Mouse (Mus musculus) limb, embryonic 13.5 days (tissue): ENCODE results near the gene Gipc2. TPM values are rescaled to one million over a fixed set of nuclear protein-coding genes. Genes with fewer than 3 reads are reported as not detected.

ENCODE experiments used
- ATAC-seq: fragments of 200-750 bp; cut with Nextera tagmentation; 2 replicates; pipeline ENCODE4 v1.8.0; 2017; ENCODE audit warnings: low read depth, moderate number of reproducible peaks, moderate TSS enrichment; ENCODE audit not compliant: low FRiP score
- H3K27ac ChIP-seq: fragments of 300-500 bp; sonication (generic); 2 replicates; pipeline ENCODE4 v1.5.1; 2015; ENCODE audit warnings: inconsistent platforms, mild to moderate bottlenecking, moderate library complexity
- H3K27me3 ChIP-seq: fragments of 300-500 bp; sonication (generic); 2 replicates; pipeline ENCODE4 v1.6.1; 2015; ENCODE audit warnings: mild to moderate bottlenecking, inconsistent platforms
- H3K36me3 ChIP-seq: fragments of 300-500 bp; sonication (generic); 2 replicates; pipeline ENCODE4 v1.6.1; 2015; ENCODE audit warnings: inconsistent platforms, mild to moderate bottlenecking, moderate library complexity
- H3K4me1 ChIP-seq: fragments of 300-500 bp; sonication (generic); 2 replicates; pipeline ENCODE4 v1.6.1; 2015; ENCODE audit warnings: inconsistent platforms
- H3K4me2 ChIP-seq: fragments of 300-500 bp; sonication (generic); replicated peaks from 2 replicates; pipeline ENCODE4 v1.6.1; 2015; ENCODE audit warnings: inconsistent platforms, mild to moderate bottlenecking, moderate library complexity
- H3K4me3 ChIP-seq: fragments of 300-500 bp; sonication (generic); 2 replicates; pipeline ENCODE4 v1.5.1; 2015; ENCODE audit warnings: moderate library complexity, mild to moderate bottlenecking, inconsistent platforms
- H3K9ac ChIP-seq: fragments of 300-500 bp; sonication (generic); 2 replicates; pipeline ENCODE4 v1.6.1; 2015; ENCODE audit warnings: mild to moderate bottlenecking, inconsistent platforms
- H3K9me3 ChIP-seq: fragments of 300-500 bp; sonication (generic); 2 replicates; pipeline ENCODE4 v1.6.1; 2016; ENCODE audit warnings: inconsistent platforms
- WGBS: fragments of 180-500 bp; shearing (Covaris S2); methylation state at CpG from one replicate; pipeline ENCODE4 v1.1.7; 2015; 5-methylcytosine and 5-hydroxymethylcytosine counted together
- polyA plus RNA-seq: library from polyadenylated mRNA; unstranded; fragments of >200 nt; fragmentation: Nextera tagmentation; extraction: Ambion mirVana; gene quantifications from 2 replicates; pipeline ENCODE4 v1.2.1, GENCODE M21; 2015

The Gipc2 gene
- polyA plus RNA-seq, 1 experiment from 2014 or later, result 2.7 TPM

DNA sequence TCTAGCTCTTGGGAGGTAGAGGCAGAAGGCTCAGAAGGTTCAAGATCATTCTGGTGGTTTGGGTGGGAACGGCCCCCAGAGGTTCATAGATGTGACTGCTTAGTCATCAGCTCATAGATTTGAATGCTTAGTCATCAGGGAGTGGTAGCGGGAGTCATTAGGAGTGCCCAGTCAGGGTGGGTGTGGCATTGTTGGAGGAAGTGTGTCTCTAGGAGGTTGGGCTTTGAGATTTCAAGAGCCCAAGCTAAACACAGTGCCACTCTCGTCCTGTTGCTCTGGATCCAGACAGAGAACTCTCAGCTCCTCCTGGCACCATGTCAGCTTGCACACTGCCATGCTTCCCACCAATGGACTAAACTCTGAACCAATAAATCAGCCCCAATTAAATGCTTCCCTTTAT lies 43.3 kb downstream of the Gipc2 start:
- Histone ChIP-seq H3K27me3 (no peaks in the 10 kb centered on the region), H3K4me2 (no peak overlapping the region), H3K4me1 (peaks cover 6% of the 10 kb centered on the region; the same call in 1 of the 2 replicates), H3K9me3 (no peaks in the 10 kb centered on the region), H3K27ac (no peak overlapping the region), H3K9ac (no peak overlapping the region), H3K36me3 (no peaks in the 10 kb centered on the region), H3K4me3 (no peak overlapping the region)
- ATAC-seq, result 0 out of 2 replicates have a peak, but pooled peaks have one; percentile 44
- 68% methylated on average over 3 of the region's 3 CpGs for WGBS

DNA sequence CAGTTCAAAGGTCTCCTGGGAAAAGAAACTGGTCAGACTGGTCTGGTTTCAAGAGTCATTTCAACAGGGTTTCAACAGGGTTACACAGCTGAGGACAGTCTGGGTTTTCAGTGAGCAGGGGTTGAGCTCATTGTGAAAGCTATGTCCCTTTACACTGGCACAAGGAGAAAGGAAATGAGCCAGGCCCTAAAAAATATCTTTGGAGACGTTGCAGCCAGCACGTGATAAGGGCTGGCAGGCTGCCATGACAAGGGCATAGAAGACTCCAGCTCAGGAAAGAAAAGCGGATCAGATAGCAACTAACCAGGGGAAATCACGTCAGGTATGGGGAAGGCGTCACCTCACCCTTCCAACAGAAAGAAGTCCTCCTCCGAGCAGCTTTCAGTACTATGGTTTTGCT lies 43.9 kb downstream of the Gipc2 start:
- Histone ChIP-seq H3K36me3 (no peaks in the 10 kb centered on the region), H3K27me3 (no peaks in the 10 kb centered on the region), H3K4me3 (no peak overlapping the region), H3K27ac (no peak overlapping the region), H3K9ac (no peak overlapping the region), H3K4me2 (no peak overlapping the region), H3K9me3 (no peaks in the 10 kb centered on the region), H3K4me1 (peaks cover 6% of the 10 kb centered on the region; the same call in 1 of the 2 replicates)
- ATAC-seq, result no peak
- 55% methylated on average over 6 of the region's 6 CpGs for WGBS

DNA sequence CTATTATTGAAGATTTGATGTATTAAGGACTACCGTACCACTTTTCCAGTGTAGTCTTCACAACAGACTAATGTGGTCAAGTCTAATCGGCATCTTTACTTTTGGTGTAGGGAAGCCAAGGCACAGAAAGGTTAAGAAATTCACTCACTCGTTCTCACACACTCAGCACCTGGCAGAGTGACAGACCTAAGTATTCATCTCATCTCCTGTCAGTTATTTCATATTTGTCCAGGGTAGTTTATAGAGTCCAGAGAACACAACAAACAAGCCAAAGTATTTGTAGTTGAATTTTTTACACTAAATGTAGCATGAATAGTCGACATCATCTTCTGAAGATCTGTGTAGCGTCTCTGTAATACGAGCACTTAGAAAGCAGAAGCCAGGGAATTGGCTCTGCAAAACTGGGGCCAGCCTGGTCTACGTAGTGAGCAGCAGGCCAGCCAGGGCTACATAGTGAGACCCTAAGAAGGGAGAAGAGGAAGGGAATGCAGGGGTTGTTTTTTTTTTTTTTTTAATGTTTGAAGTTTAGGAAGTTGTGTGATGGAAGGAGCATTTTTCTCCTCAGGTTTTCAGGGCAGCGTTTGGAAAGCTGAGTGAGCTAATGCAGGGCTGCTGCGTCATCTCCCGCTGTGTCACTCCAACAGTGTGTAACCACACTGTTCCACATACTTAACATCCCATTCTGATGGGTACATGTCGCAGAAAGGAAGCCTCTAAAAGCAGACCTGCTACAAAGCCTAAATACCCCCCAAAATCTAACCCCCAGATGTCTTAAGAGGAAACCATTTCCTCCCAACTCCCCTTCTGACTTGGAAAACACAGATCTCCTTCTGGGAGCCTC lies 44.6 kb downstream of the Gipc2 start:
- H3K4me2 ChIP-seq, result no peak overlapping the region

DNA sequence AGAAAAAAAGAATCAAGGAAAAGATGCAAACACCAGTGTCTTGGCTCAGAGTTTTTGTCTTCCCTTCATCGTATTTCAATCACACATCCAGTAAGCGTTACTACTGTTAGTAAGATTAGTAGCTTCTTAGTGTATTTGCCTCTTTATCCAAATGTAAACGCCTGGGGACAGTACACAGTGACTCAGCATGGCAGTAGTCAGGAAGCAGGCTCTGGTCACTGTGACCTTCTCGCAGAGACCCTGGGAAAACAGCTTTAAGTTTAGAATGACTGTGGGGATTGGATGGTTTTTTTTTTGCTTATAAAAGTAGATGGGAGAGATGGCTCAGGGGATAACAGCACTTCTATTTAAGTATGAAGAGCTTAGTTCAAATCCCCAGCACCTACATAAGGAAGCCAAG lies 46.0 kb downstream of the Gipc2 start:
- Histone ChIP-seq H3K4me2 (no peak overlapping the region), H3K4me1 (peaks cover 6% of the 10 kb centered on the region; the same call in 1 of the 2 replicates), H3K9me3 (no peaks in the 10 kb centered on the region), H3K27ac (no peak overlapping the region), H3K9ac (no peak overlapping the region), H3K4me3 (no peak overlapping the region), H3K27me3 (no peaks in the 10 kb centered on the region), H3K36me3 (no peaks in the 10 kb centered on the region)
- 66% methylated on average over 4 of the region's 4 CpGs for WGBS
- ATAC-seq, result no peak

More for the DNA sequence above, 44.6 kb downstream of the Gipc2 start:
- 79% methylated on average over 11 of the region's 11 CpGs for WGBS
- Histone ChIP-seq H3K27me3 (no peaks in the 10 kb centered on the region), H3K27ac (no peak overlapping the region), H3K4me1 (peaks cover 6% of the 10 kb centered on the region; the same call in 1 of the 2 replicates), H3K9me3 (no peaks in the 10 kb centered on the region), H3K4me3 (no peak overlapping the region), H3K9ac (no peak overlapping the region), H3K36me3 (no peaks in the 10 kb centered on the region)
- ATAC-seq, result no peak

DNA sequence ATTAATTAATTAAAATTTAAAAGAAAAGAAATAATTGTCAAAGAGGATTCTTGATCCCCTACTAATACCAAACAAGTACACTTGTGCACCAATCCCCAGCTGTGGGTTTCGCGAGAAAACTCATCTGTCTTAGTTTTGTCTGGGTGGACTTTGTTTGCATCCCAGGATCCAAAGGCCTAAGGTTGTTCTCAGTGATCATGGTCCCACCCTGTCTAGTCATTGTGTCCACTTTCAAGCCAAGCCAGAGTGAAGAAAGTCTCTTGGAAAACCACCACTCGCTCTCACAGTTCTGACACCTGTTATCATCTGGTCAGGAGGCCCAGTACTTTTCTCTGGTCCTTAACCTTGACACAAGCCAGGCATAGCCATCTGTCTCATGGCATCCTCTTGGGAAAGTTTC lies 48.1 kb downstream of the Gipc2 start:
- Histone ChIP-seq H3K9ac (no peak overlapping the region), H3K36me3 (no peaks in the 10 kb centered on the region), H3K9me3 (no peaks in the 10 kb centered on the region), H3K27me3 (no peaks in the 10 kb centered on the region), H3K4me1 (peaks cover 24% of the 10 kb centered on the region), H3K4me2 (no peak overlapping the region), H3K4me3 (no peak overlapping the region), H3K27ac (no peak overlapping the region)
- no peak for ATAC-seq
- WGBS, result 91% methylated on average over 3 of the region's 3 CpGs

DNA sequence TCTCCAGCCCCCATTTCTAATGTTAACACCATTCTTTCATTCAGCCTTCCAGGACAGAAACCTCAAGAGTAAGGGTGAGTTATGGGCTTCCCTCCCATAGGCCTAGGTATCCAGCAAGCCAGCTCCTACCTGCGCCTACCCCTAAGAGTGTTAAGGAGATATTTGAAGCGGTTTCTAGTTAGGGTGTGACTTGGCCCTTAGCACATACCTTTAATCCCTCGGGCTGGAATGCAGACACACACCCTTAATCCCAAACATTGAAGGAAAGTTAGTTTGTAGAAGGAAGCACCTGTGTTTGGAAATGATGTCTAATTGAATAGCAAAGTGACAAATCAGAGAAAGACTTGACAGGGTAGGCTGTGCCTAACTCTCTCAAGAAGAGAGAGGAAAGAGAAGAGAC lies 49.9 kb downstream of the Gipc2 start:
- H3K36me3 ChIP-seq, result no peaks in the 10 kb centered on the region
- H3K9me3 ChIP-seq, result no peaks in the 10 kb centered on the region
- H3K4me2 ChIP-seq, result no peak overlapping the region
- H3K4me3 ChIP-seq, result no peak overlapping the region
- H3K27me3 ChIP-seq, result no peaks in the 10 kb centered on the region
- H3K27ac ChIP-seq, result no peak overlapping the region
- H3K4me1 ChIP-seq, result peaks cover 22% of the 10 kb centered on the region
- WGBS, result 82% methylated on average over 3 of the region's 3 CpGs
- H3K9ac ChIP-seq, result no peak overlapping the region
- ATAC-seq, result no peak

DNA sequence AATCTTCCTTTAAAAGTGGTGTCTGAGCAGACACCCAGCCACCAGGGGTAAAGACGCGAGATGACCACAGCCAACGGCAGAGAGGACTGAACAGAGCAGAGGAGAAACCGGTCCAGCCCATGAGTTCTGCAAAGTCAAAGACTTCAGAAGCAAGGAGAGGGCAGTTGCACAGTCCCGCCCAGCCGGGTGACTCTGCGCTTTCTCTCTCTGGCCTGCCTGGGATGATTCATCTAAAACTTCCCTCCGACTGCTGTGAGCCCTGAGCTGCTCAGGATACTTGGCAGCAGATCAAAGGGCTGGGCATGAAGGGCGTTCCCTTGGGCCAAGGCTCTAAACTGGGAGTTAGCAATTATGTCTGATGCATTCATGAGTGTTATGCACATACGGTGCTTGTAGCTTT lies 51.2 kb downstream of the Gipc2 start:
- Histone ChIP-seq H3K4me3 (no peak overlapping the region), H3K9ac (no peak overlapping the region), H3K4me2 (0 out of 2 replicates have a peak overlapping the region, but pooled peaks have one; percentile 9), H3K27me3 (no peaks in the 10 kb centered on the region), H3K36me3 (no peaks in the 10 kb centered on the region), H3K4me1 (peaks cover 25% of the 10 kb centered on the region), H3K9me3 (no peaks in the 10 kb centered on the region), H3K27ac (no peak overlapping the region)
- peak; percentile 79 for ATAC-seq
- WGBS, result 15% methylated on average over 10 of the region's 10 CpGs

DNA sequence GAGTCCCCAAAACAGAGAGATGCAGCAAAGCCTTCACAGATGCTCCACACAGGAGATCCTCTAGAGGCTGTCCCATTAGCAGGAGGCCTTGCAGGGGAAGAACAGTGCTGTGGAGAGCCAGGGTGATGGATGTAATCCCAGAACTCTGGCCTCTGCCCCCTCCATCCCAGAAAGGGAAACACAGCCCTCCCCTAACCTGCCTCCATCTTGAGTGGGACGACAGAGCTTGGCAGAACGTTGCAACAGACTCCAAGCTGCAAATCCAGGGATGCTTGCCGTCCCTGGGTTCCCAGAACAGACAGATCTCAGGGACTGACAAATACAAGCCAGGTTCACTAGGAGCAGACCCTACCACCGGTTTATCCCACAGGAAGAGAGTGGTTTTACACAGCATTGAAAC lies 51.8 kb downstream of the Gipc2 start:
- Histone ChIP-seq H3K36me3 (no peaks in the 10 kb centered on the region), H3K9me3 (no peaks in the 10 kb centered on the region), H3K9ac (no peak overlapping the region), H3K4me3 (no peak overlapping the region), H3K4me2 (no peak overlapping the region), H3K27me3 (no peaks in the 10 kb centered on the region), H3K4me1 (peaks cover 31% of the 10 kb centered on the region), H3K27ac (no peak overlapping the region)
- no peak for ATAC-seq
- WGBS, result 38% methylated on average over 4 of the region's 4 CpGs

DNA sequence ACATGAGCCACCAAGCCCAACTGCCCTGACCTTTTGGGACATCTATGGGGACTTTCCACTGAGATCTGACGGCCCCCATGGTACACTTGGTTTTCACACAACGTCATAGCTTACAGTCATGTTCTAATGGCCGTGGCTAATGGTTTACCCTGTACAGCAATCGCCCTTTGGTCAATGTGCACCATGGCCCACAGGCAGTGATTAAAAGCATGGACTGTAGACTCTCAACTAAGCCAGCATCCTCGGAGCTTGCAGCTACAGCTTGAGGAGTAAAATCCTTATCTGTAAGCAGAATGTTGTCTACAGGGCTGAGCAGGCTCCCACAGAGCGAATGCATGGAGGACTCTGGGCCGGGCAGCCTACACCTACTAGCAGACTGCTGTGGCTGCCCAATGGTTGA lies 52.5 kb downstream of the Gipc2 start:
- WGBS, result 69% methylated on average over 7 of the region's 7 CpGs
- Histone ChIP-seq H3K4me1 (peaks cover 38% of the 10 kb centered on the region), H3K27ac (no peak overlapping the region), H3K4me3 (no peak overlapping the region), H3K36me3 (no peaks in the 10 kb centered on the region), H3K27me3 (no peaks in the 10 kb centered on the region), H3K9me3 (no peaks in the 10 kb centered on the region), H3K9ac (no peak overlapping the region), H3K4me2 (no peak overlapping the region)
- no peak for ATAC-seq

DNA sequence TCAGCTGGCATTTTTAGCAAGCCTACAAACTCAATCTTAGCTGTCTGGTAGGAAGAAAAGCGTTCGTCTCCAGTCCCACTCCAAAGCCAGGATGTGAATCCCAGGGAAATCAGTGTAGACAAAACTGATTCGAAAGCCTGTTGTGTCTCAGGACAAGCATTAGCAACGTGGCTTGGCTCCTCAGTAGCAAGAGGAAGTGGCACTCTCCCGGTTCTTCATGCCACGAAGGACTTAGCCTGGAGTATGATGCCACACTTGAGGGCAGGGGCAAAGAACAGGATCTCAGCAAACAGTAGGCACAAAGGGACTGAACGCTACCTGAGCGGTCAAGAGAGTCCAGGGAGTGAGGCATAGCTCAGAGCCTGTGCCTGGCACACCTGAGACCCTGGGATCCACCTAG lies 53.4 kb downstream of the Gipc2 start:
- Histone ChIP-seq H3K27me3 (no peaks in the 10 kb centered on the region), H3K9ac (no peak overlapping the region), H3K9me3 (no peaks in the 10 kb centered on the region), H3K27ac (no peak overlapping the region), H3K4me1 (peaks cover 46% of the 10 kb centered on the region), H3K36me3 (no peaks in the 10 kb centered on the region), H3K4me3 (no peak overlapping the region), H3K4me2 (no peak overlapping the region)
- no peak for ATAC-seq
- WGBS, result 88% methylated on average over 8 of the region's 8 CpGs

DNA sequence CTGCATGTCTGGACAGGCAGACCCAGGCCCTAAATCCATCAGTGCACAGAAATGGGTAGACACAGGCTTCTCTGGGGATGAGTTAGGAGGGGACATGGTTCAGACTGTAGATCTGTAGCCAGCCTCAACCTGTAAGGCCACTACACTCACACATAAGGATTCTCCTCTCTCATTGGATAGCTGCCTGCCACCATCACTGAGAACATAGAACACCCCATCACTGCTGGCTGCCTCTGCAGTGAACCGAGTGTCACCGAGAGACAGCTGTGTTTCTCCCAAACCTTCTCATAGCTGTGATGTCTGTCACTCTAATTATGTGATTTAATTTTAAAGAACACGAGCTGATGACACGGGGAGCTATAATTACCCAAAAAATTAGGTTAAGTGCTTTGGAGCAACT lies 54.5 kb downstream of the Gipc2 start:
- WGBS, result 60% methylated on average over 4 of the region's 4 CpGs
- H3K27ac ChIP-seq, result no peak overlapping the region; the same call in 1 of the 2 replicates
- no peaks in the 10 kb centered on the region for H3K9me3 ChIP-seq
- H3K9ac ChIP-seq, result 0 out of 2 replicates have a peak overlapping the region, but pooled peaks have one; percentile 2
- no peaks in the 10 kb centered on the region for H3K36me3 ChIP-seq
- H3K4me2 ChIP-seq, result 0 out of 2 replicates have a peak overlapping the region, but pooled peaks have one; percentile 30
- peaks cover 5% of the 10 kb centered on the region for H3K27me3 ChIP-seq
- no peak; the same call in 1 of the 2 replicates for ATAC-seq
- no peak overlapping the region for H3K4me3 ChIP-seq
- peaks cover 57% of the 10 kb centered on the region for H3K4me1 ChIP-seq

DNA sequence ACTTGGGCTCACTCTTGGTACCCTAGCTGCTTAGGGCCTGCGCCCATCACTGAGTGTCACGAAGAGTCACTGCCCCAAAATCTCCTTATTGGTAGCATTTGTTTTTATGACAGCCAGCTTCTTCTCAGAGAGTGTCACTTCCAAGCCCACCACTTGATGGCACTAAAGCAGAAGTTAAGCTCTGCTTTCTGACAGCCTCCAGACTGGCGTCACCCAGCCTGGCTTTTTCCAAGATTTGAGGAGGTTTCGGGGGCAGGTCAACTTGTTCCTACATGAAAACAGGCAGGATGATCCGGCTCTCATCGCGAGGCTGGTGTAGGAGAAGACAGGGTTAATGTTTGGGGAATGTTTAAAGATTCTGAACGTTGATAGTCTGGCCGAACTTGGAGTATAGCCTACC lies 54.9 kb downstream of the Gipc2 start:
- H3K36me3 ChIP-seq, result no peaks in the 10 kb centered on the region
- 0 out of 2 replicates have a peak overlapping the region, but pooled peaks have one; percentile 2 for H3K9ac ChIP-seq
- peaks cover 61% of the 10 kb centered on the region for H3K4me1 ChIP-seq
- 11% methylated on average over 9 of the region's 9 CpGs for WGBS
- H3K27ac ChIP-seq, result no peak overlapping the region
- H3K27me3 ChIP-seq, result peaks cover 9% of the 10 kb centered on the region
- peak overlapping the region; percentile 30 for H3K4me2 ChIP-seq
- no peaks in the 10 kb centered on the region for H3K9me3 ChIP-seq
- H3K4me3 ChIP-seq, result no peak overlapping the region
- ATAC-seq, result peak; percentile 28
